Mouse (Mus musculus) bone marrow, adult 2 months (tissue): ENCODE measurements at regions not wholly inside any gene's neighbourhood (a gene's known extent, or its start where the extent isn't known, plus 50 kb on each side); places are given as distances from the start of the nearest gene placed in this dataset.

Source experiments
- CTCF ChIP-seq: fragments of 200-500 bp; IDR thresholded peaks from 2 replicates; pipeline ENCODE4 v1.5.1; 2011; ENCODE audit warnings: low read length, control low read depth; ENCODE audit not compliant: control insufficient read depth, insufficient read depth
- POLR2A ChIP-seq: fragments of 200-500 bp; IDR thresholded peaks from 2 replicates; pipeline ENCODE4 v1.6.1; 2011; ENCODE audit warnings: low read depth, mild to moderate bottlenecking, control low read depth, low read length, borderline replicate concordance; ENCODE audit not compliant: control insufficient read depth

- no peak for TF ChIP-seq CTCF
- no peak for TF ChIP-seq POLR2A
These were observed 240.7 kb upstream of the Hs6st1 start for GRCm38 (mm10) chr1:35827471-35827870.
